Mouse (Mus musculus): ENCODE measurements around the gene Cc2d1a.

Cc2d1a gene

DNA sequence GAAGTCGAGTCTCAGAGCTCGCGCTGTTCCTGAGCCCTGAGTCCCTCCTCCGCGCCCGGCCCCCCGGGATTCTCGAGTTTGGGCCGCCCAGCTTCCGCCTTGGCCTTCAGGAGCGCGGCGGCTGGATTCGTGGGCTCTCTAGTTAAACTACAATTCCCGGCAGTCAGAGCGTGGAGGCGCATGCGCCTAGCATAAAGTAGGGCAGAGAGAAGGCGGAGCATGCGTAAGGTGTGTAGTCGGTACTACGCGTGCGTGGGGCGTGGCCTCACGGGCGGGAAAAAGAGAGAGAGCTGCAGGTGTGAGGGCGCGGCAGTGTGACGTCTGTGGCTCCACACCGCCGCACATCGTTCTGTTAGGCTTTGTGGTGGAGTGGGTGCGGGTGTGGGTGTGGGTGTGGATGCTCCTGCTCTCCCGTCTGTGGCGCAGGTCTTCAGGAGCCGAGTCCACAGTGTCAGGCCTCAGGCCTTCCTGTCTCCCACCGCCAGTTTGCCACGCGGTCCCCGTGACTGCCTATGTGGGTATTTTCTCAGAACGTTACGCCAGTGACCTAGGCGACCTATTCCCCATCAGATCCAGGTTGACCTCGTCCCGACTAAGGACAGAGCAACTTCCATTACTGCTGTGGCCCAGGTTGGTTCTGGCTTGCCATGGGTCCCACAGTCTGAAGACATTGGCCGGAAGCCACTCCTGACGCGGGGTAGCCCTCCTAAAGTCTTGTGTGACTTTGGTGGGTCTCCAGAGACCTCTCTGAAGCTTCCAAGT is at the start of gene Cc2d1a, which contains the start of gene 4930432K21Rik:
Cc2d1a (minus strand) TSS at position 168 of the 762 bp plus-strand sequence.
4930432K21Rik (plus strand) TSS at position 257 of the 762 bp plus-strand sequence.
- H3K27me3 ChIP-seq (ENCODE audit: control insufficient read depth, insufficient read depth, low read length, poor library complexity, severe bottlenecking): no peaks in the 10 kb centered on the region
- peak; percentile 97 for DNase-seq (ENCODE audit: low read depth, low spot score)
- peaks cover 2% of the 10 kb centered on the region; the same call in 1 of the 2 replicates for H3K36me3 ChIP-seq (ENCODE audit: control insufficient read depth, insufficient read depth, low read length, poor library complexity, severe bottlenecking)

DNA sequence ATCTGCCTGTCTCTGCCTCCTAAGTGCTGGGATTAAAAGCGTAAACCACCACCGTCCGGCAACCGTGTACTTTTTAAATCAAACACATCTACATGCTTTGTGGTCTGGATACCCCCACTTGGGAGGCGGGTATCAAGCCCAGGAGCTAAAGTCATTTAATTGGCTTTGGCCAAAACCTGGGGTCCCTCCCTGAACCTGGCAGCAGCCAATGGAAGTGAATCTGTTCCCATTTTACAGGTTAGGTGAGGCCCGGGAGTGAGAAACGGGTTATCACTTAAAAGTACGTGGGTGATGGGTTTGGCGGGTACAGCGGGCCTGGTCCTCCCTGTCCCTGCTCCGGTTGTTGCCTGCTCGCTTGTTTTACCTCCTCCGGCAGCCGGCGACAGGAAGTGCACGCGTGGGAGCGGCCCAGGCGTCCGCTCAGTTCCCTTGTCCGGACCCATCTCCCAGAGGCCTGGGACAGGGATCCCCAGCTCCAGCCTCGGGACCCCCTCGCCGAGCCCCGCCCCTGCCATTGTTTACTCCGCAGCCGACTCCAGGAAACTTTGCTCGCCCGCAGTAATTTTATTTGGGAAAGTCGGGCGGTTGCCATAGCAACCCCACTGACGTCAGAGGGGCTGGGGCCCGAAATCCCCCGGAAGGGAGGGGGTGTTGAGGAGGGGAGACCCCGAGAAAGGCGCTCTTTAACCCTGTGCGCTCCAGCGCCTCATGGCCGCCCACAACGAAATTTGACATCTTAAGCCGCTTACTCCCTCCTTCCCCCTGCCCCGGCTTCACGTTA is 49.6 kb upstream of the Cc2d1a start:
- DNase-seq (ENCODE audit: low read depth, low spot score): peak; percentile 93
- Histone ChIP-seq H3K27me3 (ENCODE audit: control insufficient read depth, insufficient read depth, low read length, poor library complexity, severe bottlenecking) (no peaks in the 10 kb centered on the region; the same call in 1 of the 2 replicates), H3K36me3 (ENCODE audit: control insufficient read depth, insufficient read depth, low read length, poor library complexity, severe bottlenecking) (no peaks in the 10 kb centered on the region)

DNA sequence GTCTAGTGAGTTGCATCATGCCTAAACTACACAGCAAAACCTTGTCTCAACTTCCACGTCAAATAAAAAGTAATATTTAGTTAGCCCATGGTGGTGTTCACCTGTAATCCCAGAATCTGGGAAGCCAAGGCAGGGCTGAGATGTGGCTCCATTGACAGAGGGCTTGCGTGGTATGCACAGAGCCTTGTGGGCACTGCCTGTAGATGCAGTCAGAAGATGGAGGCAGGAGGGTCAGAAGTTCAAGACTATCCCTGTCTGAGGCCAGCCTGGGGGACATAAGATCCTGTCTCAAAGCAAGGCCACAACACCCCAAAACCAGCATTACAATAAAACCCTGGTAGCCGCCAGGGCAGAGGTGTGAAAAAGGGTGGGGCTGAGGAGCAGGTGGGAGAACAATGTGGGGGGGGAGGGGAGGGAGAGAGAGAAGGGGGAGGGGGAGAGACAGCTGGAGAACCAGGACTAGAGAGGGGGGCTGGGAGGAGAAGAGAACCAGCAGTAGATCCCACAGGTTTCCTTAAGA is 46.5 kb upstream of the Cc2d1a start:
- no peaks in the 10 kb centered on the region; the same call in 1 of the 2 replicates for H3K27me3 ChIP-seq (ENCODE audit: control insufficient read depth, insufficient read depth, low read length, poor library complexity, severe bottlenecking)
- no peak for DNase-seq (ENCODE audit: low read depth, low spot score)

DNA sequence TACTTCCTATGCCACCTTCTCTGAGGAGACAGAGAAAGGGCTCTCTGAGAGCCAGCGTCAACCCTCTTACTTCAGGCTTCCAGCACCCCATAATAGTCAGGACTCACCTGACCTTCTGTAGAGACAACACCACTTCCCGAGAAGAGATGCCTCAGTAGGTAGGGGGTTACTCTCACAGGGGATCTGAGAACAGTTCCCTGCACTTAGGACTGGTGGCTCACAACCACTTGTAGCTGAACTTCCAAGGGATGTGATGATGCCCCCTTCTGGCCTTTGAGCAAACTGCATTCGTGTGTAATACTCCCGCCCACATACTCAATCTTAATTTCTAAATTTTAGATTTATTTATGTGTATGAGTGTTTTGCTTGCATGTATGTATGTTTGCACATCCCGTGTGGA is 45.8 kb upstream of the Cc2d1a start:
- peak; percentile 81 for DNase-seq (ENCODE audit: low read depth, low spot score)
- Histone ChIP-seq H3K36me3 (ENCODE audit: control insufficient read depth, insufficient read depth, low read length, poor library complexity, severe bottlenecking) (no peaks in the 10 kb centered on the region), H3K27me3 (ENCODE audit: control insufficient read depth, insufficient read depth, low read length, poor library complexity, severe bottlenecking) (no peaks in the 10 kb centered on the region; the same call in 1 of the 2 replicates)

More for the DNA sequence above, 46.5 kb upstream of the Cc2d1a start:
- no peaks in the 10 kb centered on the region for H3K36me3 ChIP-seq (ENCODE audit: control insufficient read depth, insufficient read depth, low read length, poor library complexity, severe bottlenecking)

DNA sequence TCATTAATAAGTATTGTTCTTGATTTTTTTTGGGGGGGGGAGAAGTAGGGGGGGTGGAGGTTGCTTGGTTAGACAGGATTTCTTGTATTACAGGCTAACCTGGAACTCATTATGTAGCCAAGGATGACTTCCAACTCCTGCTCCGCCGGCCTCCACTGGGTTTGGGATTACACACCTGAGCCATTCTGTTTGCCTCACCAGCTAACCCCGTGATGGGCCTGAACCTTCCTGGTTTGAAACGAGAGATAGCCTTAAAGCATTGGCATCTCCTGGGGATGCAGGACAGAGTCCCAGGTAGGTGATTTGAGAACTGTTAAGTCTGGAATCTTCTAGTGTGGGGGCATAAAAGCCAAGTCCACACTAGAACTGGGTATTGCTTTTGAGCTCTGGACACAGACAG is 45.4 kb upstream of the Cc2d1a start:
- DNase-seq (ENCODE audit: low read depth, low spot score): no peak
- H3K27me3 ChIP-seq (ENCODE audit: control insufficient read depth, insufficient read depth, low read length, poor library complexity, severe bottlenecking): no peaks in the 10 kb centered on the region; the same call in 1 of the 2 replicates
- H3K36me3 ChIP-seq (ENCODE audit: control insufficient read depth, insufficient read depth, low read length, poor library complexity, severe bottlenecking): no peaks in the 10 kb centered on the region

DNA sequence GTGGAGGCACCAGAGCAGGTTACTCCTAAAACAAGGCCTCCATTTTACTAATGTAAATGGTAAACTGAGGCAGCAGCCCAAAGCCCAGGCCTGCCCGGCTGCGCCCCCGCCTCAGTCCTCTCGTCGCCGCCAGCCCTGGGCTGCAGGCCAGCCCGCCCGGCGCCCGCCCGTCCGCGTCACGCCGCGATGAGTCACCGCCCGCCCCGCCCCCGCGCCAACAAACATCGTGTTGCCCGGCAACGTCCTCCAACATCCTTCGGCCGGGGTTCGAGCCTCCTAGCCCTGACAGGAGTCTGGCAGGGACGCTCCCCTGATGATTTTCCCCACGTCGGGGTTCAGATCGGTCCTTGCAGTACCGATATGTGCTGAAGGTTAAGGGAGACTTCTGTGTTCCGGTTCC is 44.8 kb upstream of the Cc2d1a start:
- Histone ChIP-seq H3K36me3 (ENCODE audit: control insufficient read depth, insufficient read depth, low read length, poor library complexity, severe bottlenecking) (no peaks in the 10 kb centered on the region), H3K27me3 (ENCODE audit: control insufficient read depth, insufficient read depth, low read length, poor library complexity, severe bottlenecking) (no peaks in the 10 kb centered on the region; the same call in 1 of the 2 replicates)
- DNase-seq (ENCODE audit: low read depth, low spot score): peak; percentile 88

DNA sequence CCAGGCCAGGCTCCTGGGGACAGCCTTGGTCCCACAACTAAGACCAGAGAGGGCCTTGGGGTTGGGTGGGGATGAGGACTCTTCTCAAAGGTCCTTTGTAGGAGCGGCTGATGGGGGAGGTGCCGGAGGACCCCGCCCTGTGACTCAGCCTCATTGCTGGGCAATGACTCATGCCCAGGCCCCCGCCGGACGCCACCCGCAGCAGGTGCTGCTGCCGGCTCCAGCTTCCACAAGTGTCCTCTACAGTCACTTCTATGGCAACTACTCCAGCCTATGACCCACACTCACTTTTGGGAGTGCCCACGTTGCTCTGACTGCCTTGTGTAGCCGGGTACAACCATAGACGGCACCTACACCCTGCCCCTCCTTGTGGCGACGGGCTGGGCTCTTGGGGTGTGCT is 44.3 kb upstream of the Cc2d1a start:
- no peaks in the 10 kb centered on the region for H3K27me3 ChIP-seq (ENCODE audit: control insufficient read depth, insufficient read depth, low read length, poor library complexity, severe bottlenecking)
- no peaks in the 10 kb centered on the region for H3K36me3 ChIP-seq (ENCODE audit: control insufficient read depth, insufficient read depth, low read length, poor library complexity, severe bottlenecking)
- DNase-seq (ENCODE audit: low read depth, low spot score): peak; percentile 20

DNA sequence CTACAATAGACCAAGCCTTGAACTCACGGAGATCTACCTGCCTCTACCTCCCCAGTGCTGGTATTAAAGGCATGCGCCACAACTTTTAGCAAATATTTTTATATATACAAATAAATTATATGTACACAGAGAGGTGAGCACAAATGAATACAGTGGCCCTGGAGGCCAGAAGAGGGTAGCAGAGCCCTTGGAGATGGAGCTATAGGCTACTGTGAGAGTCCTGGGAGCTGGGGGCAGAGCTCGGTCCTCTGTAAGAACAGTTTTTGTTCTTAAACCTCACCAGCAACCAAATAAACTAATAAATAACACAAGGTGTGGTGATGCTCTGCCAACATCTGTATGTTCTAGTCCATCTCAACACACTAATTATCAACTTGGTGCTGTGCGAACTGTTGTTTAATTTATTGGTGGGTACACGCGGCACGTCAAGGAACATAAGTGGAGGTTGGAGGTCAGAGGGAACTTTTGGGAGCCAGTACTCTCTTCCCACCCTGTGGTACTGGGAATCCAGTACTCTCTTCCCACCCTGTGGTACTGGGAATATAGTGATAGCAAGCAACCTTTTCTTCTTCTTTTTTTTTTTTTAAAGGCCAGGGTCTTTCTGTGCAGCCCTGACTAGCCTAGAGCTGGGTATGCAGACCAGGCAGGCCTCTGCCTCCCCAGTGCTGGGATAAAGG is 42.6 kb upstream of the Cc2d1a start:
- Histone ChIP-seq H3K36me3 (ENCODE audit: control insufficient read depth, insufficient read depth, low read length, poor library complexity, severe bottlenecking) (no peaks in the 10 kb centered on the region), H3K27me3 (ENCODE audit: control insufficient read depth, insufficient read depth, low read length, poor library complexity, severe bottlenecking) (no peaks in the 10 kb centered on the region)
- DNase-seq (ENCODE audit: low read depth, low spot score): no peak

DNA sequence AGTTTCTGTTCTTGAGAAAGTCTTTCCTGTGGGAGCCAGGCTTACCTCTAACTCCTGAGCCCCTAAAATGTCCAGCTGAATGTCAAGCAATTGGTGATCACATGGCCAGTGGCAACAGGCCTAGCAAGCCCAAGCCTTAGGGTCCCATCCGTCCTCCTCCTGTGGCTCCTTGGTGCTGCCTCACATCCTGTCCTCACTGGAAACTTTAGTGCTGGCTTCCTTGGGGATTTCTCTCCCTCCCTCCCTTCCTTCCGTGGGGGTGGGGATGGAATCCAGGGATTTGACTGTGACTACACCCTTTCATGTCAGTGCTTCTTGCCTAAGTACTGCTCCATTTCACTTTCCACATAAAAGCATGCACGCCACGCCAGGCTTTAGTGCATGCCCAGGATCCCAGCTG is 41.9 kb upstream of the Cc2d1a start:
- DNase-seq (ENCODE audit: low read depth, low spot score): no peak
- H3K36me3 ChIP-seq (ENCODE audit: control insufficient read depth, insufficient read depth, low read length, poor library complexity, severe bottlenecking): no peaks in the 10 kb centered on the region
- no peaks in the 10 kb centered on the region for H3K27me3 ChIP-seq (ENCODE audit: control insufficient read depth, insufficient read depth, low read length, poor library complexity, severe bottlenecking)

DNA sequence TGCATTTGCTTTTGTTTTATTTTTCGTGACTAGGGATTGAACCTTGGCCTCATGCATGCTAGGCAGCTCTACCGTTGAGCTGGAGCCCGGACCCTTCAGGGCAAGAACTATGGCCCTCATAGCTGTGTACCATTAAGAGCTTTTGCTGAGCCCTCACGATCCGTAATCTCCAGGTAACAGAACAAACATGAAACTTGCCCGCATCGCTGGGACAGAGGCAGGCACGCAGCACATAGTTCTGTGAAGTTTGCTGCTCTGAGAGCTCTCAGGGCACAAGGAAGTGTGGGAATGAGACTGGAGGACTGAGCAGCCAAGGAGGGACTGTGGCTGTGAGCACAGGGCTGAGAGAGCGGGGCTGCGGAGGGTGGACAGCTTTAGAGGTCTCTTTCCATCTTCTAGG is 40.9 kb upstream of the Cc2d1a start:
- no peak for DNase-seq (ENCODE audit: low read depth, low spot score)
- H3K27me3 ChIP-seq (ENCODE audit: control insufficient read depth, insufficient read depth, low read length, poor library complexity, severe bottlenecking): no peaks in the 10 kb centered on the region
- no peaks in the 10 kb centered on the region for H3K36me3 ChIP-seq (ENCODE audit: control insufficient read depth, insufficient read depth, low read length, poor library complexity, severe bottlenecking)

DNA sequence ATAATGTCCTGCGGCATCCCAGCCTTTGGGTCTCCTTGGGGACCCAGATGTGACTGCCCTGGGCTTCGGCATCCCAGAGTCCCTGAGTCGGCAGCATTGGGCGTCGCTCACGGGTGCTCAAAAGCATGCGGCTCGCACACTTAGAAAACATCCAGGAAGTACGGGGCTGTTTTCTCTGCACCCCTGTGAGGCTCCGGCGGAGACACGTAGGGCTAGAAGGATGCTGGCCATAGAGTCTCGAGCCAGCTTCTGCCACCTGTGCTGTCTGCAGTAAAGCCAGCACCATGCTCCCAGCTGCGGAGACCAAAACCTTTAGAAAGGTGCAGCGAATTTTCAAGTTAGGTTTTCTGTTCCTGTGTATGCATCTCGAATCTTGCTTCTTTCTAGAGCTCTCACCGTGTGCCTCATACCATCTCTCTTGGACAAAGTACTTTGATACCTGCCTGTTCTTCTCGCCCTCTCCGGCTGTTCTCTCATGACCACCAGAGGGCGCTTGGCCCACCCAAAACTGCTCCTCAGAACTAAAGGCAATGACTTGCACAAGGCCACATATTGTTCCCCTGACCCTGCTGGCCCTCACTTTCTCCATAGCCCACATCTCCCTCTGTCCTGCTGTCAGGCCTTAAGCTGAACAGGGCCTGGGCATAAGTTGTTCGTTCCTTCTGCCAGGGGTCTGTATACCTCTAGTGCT is 39.5 kb upstream of the Cc2d1a start:
- no peaks in the 10 kb centered on the region for H3K27me3 ChIP-seq (ENCODE audit: control insufficient read depth, insufficient read depth, low read length, poor library complexity, severe bottlenecking)

DNA sequence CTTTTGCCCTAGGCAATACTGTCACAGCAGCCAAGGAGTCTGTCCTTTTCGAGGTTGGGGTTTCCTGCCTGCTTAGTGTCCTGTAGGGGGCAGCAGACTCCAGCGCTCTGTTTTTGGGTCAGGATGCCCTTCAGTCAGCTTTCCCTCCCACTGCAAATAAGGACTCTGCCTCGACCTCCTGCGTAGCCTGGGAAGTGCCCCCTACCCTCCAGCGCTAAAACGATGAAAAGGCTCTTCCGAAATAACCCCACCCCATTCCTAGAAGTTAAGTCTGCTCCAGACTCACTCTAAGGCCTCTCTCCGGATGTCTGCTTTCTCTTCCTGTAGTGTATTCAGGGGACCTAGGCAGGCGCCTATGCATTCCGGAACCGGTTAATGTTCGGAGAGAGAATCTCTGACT is 38.8 kb upstream of the Cc2d1a start:
- Histone ChIP-seq H3K36me3 (ENCODE audit: control insufficient read depth, insufficient read depth, low read length, poor library complexity, severe bottlenecking) (no peaks in the 10 kb centered on the region), H3K27me3 (ENCODE audit: control insufficient read depth, insufficient read depth, low read length, poor library complexity, severe bottlenecking) (no peaks in the 10 kb centered on the region)
- DNase-seq (ENCODE audit: low read depth, low spot score): peak; percentile 90

More for the DNA sequence above, 39.5 kb upstream of the Cc2d1a start:
- H3K36me3 ChIP-seq (ENCODE audit: control insufficient read depth, insufficient read depth, low read length, poor library complexity, severe bottlenecking): no peaks in the 10 kb centered on the region
- DNase-seq (ENCODE audit: low read depth, low spot score): peak; percentile 91

DNA sequence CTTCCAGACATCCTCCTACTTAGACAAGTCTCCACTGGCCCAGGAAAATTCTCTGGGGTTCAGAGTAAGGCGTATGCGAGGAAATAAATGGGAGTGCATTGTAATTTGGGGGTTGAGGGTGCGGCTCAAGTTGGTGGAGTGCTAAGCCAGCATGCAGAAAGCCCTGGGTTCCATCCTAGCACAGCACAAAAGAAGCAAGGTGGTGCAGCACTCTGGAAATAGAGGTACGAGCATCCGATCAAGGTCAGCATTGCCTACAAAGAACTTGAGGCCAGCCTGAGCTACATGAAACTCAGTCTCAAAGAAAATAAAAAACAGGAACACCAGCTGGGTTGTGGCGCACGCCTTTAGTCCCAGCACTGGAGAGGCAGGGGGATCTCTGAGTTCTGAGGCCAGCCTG is 37.4 kb upstream of the Cc2d1a start, which contains the start of gene Nanos3:
Nanos3 (minus strand) TSS at position 101 of the 400 bp plus-strand sequence.
- no peaks in the 10 kb centered on the region for H3K36me3 ChIP-seq (ENCODE audit: control insufficient read depth, insufficient read depth, low read length, poor library complexity, severe bottlenecking)
- no peak for DNase-seq (ENCODE audit: low read depth, low spot score)
- no peaks in the 10 kb centered on the region for H3K27me3 ChIP-seq (ENCODE audit: control insufficient read depth, insufficient read depth, low read length, poor library complexity, severe bottlenecking)

Measured in splenic B cell, adult 2 months (primary cell).